Mouse (Mus musculus): Measurements from ENCODE around the gene Fam104a.

Gene Fam104a

GRCm38 (mm10) chr11:113683957-113684706 lies at the start of gene Fam104a, which contains the start of gene D11Wsu47e:
Fam104a (minus strand) TSS chr11:113684155.
D11Wsu47e (plus strand) TSS chr11:113684412.
- DNase-seq (ENCODE audit: low read depth, low spot score): peak; percentile 95

GRCm38 (mm10) chr11:113731945-113732612 lies 48.1 kb upstream of the Fam104a start:
- no peak for DNase-seq (ENCODE audit: low read depth, low spot score)

GRCm38 (mm10) chr11:113730879-113731278 lies 46.9 kb upstream of the Fam104a start:
- no peak for DNase-seq (ENCODE audit: low read depth, low spot score)

GRCm38 (mm10) chr11:113729917-113730316 lies 46.0 kb upstream of the Fam104a start:
- no peak for DNase-seq (ENCODE audit: low read depth, low spot score)

- DNase-seq (ENCODE audit: low read depth, low spot score): no peak
These were observed 45.3 kb upstream of the Fam104a start for GRCm38 (mm10) chr11:113729239-113729638.

GRCm38 (mm10) chr11:113727992-113728391 lies 44.0 kb upstream of the Fam104a start:
- no peak for DNase-seq (ENCODE audit: low read depth, low spot score)

- DNase-seq (ENCODE audit: low read depth, low spot score): no peak
These were observed 43.3 kb upstream of the Fam104a start for GRCm38 (mm10) chr11:113726994-113727888.

GRCm38 (mm10) chr11:113725235-113726048 lies 41.5 kb upstream of the Fam104a start:
- DNase-seq (ENCODE audit: low read depth, low spot score): no peak

- no peak for DNase-seq (ENCODE audit: low read depth, low spot score)
These were observed 38.6 kb upstream of the Fam104a start for GRCm38 (mm10) chr11:113722405-113723090.

GRCm38 (mm10) chr11:113717767-113718424 lies 33.9 kb upstream of the Fam104a start:
- no peak for DNase-seq (ENCODE audit: low read depth, low spot score)

- no peak for DNase-seq (ENCODE audit: low read depth, low spot score)
These were observed 32.2 kb upstream of the Fam104a start for GRCm38 (mm10) chr11:113716132-113716531.

- DNase-seq (ENCODE audit: low read depth, low spot score): no peak
These were observed 31.2 kb upstream of the Fam104a start for GRCm38 (mm10) chr11:113715078-113715674.

GRCm38 (mm10) chr11:113711061-113711460 lies 27.1 kb upstream of the Fam104a start:
- no peak for DNase-seq (ENCODE audit: low read depth, low spot score)

GRCm38 (mm10) chr11:113710257-113710777 lies 26.4 kb upstream of the Fam104a start:
- no peak for DNase-seq (ENCODE audit: low read depth, low spot score)

- no peak for DNase-seq (ENCODE audit: low read depth, low spot score)
These were observed 25.8 kb upstream of the Fam104a start, which contains the start of gene Cpsf4l for GRCm38 (mm10) chr11:113709731-113710256. Cpsf4l (minus strand) TSS chr11:113710017.

- no peak for DNase-seq (ENCODE audit: low read depth, low spot score)
These were observed 25.3 kb upstream of the Fam104a start for GRCm38 (mm10) chr11:113709272-113709671.

GRCm38 (mm10) chr11:113708629-113709213 lies 24.8 kb upstream of the Fam104a start:
- DNase-seq (ENCODE audit: low read depth, low spot score): no peak

GRCm38 (mm10) chr11:113705966-113706652 lies 22.2 kb upstream of the Fam104a start:
- DNase-seq (ENCODE audit: low read depth, low spot score): no peak
